Mouse (Mus musculus): ENCODE measurements around the gene Dcxr.
"Not testable (repeated sequence)": the region's sequence is repeated elsewhere in the genome, so short reads cannot be mapped to it uniquely, and the experiment has no call there.

The Dcxr gene

GRCm38 (mm10) chr11:120706120-120706519 lies 21.0 kb downstream of the Dcxr start:
- DNase-seq, result no peak

- no peak for DNase-seq
These were observed 22.4 kb downstream of the Dcxr start for GRCm38 (mm10) chr11:120704486-120705325.

GRCm38 (mm10) chr11:120703696-120704454 lies 23.2 kb downstream of the Dcxr start:
- DNase-seq, result no peak

- DNase-seq, result no peak
These were observed 29.3 kb downstream of the Dcxr start for GRCm38 (mm10) chr11:120697741-120698140.

- DNase-seq, result no peak
These were observed 30.5 kb downstream of the Dcxr start for GRCm38 (mm10) chr11:120696568-120696967.

GRCm38 (mm10) chr11:120695641-120696040 lies 31.4 kb downstream of the Dcxr start:
- DNase-seq, result no peak

- DNase-seq, result no peak
These were observed 31.9 kb downstream of the Dcxr start for GRCm38 (mm10) chr11:120695184-120695583.

- no peak for DNase-seq
These were observed 33.6 kb downstream of the Dcxr start for GRCm38 (mm10) chr11:120693461-120693860.

GRCm38 (mm10) chr11:120692471-120693011 lies 34.5 kb downstream of the Dcxr start:
- DNase-seq, result no peak

GRCm38 (mm10) chr11:120689365-120689764 lies 37.7 kb downstream of the Dcxr start:
- no peak for DNase-seq

GRCm38 (mm10) chr11:120686650-120687272 lies 40.3 kb downstream of the Dcxr start:
- DNase-seq, result no peak

- no peak for DNase-seq
These were observed 42.4 kb downstream of the Dcxr start for GRCm38 (mm10) chr11:120684660-120685059.

GRCm38 (mm10) chr11:120684086-120684485 lies 43.0 kb downstream of the Dcxr start:
- no peak for DNase-seq

GRCm38 (mm10) chr11:120683536-120683935 lies 43.5 kb downstream of the Dcxr start:
- DNase-seq, result no peak

GRCm38 (mm10) chr11:120682683-120683082 lies 44.4 kb downstream of the Dcxr start:
- no peak for DNase-seq

GRCm38 (mm10) chr11:120679909-120680308 lies 47.2 kb downstream of the Dcxr start:
- no peak for DNase-seq

- DNase-seq, result no peak
These were observed 50.1 kb downstream of the Dcxr start for GRCm38 (mm10) chr11:120676951-120677350.

- not testable (repeated sequence) for DNase-seq
These were observed 51.2 kb downstream of the Dcxr start for GRCm38 (mm10) chr11:120675875-120676274.
